Mouse (Mus musculus) midbrain, embryonic 14.5 days (tissue): ENCODE data around the gene Plk3. TPM values are rescaled to one million over a fixed set of nuclear protein-coding genes. Genes with fewer than 3 reads are reported as not detected.

Experiments
- ATAC-seq: fragments of 200-750 bp; cut with Nextera tagmentation; 2 replicates; pipeline ENCODE4 v1.8.0; 2017; ENCODE audit warnings: moderate number of reproducible peaks, moderate library complexity; ENCODE audit not compliant: low FRiP score, low TSS enrichment
- DNase-seq: peaks from one replicate; pipeline ENCODE4 v3.0.0-alpha.2; 2015
- H3K27ac ChIP-seq: fragments of 300-500 bp; sonication (generic); replicated peaks from 2 replicates; pipeline ENCODE4 v1.5.1; 2014; ENCODE audit warnings: mild to moderate bottlenecking, low read depth, low read length, moderate library complexity
- H3K27me3 ChIP-seq: fragments of 300-500 bp; sonication (generic); 2 replicates; pipeline ENCODE4 v1.6.1; 2014; ENCODE audit warnings: low read length, control low read depth, mixed read lengths; ENCODE audit not compliant: control insufficient read depth, insufficient read depth
- H3K36me3 ChIP-seq: fragments of 300-500 bp; sonication (generic); 2 replicates; pipeline ENCODE4 v1.6.1; 2014; ENCODE audit warnings: low read length, control low read depth; ENCODE audit not compliant: control insufficient read depth, insufficient read depth
- H3K4me1 ChIP-seq: fragments of 300-500 bp; sonication (generic); 2 replicates; pipeline ENCODE4 v1.6.1; 2014; ENCODE audit warnings: mild to moderate bottlenecking, antibody characterized with exemption, low read length, control low read depth; ENCODE audit not compliant: control insufficient read depth, insufficient read depth
- H3K4me2 ChIP-seq: fragments of 300-500 bp; sonication (generic); 2 replicates; pipeline ENCODE4 v1.6.1; 2014; ENCODE audit warnings: mild to moderate bottlenecking, low read length, moderate library complexity
- H3K4me3 ChIP-seq: fragments of 300-500 bp; sonication (generic); replicated peaks from 2 replicates; pipeline ENCODE4 v1.5.1; 2014; ENCODE audit warnings: low read depth, low read length
- H3K9ac ChIP-seq: fragments of 300-500 bp; sonication (generic); replicated peaks from 2 replicates; pipeline ENCODE4 v1.6.1; 2014; ENCODE audit warnings: mild to moderate bottlenecking, low read length, moderate library complexity
- H3K9me3 ChIP-seq: fragments of 300-500 bp; sonication (generic); 2 replicates; pipeline ENCODE4 v1.6.1; 2016; ENCODE audit warnings: low read length, control low read depth, mixed read lengths; ENCODE audit not compliant: control insufficient read depth
- WGBS: fragments of 180-500 bp; shearing (Covaris S2); extraction: QIAGEN DNeasy Blood & Tissue Kit; methylation state at CpG from one replicate; pipeline ENCODE4 v1.1.7; 2014; 5-methylcytosine and 5-hydroxymethylcytosine counted together
- polyA plus RNA-seq: library from polyadenylated mRNA; unstranded; fragments of >200 nt; fragmentation: Nextera tagmentation; extraction: Ambion mirVana; gene quantifications from 2 replicates; pipeline ENCODE4 v1.2.1, GENCODE M21; 2014

Gene Plk3
- polyA plus RNA-seq, 1 experiment from 2014 or later: 17.5 TPM

GRCm38 (mm10) chr4:117145248-117145647 is 11.5 kb upstream of the Plk3 start:
- H3K36me3 ChIP-seq: peaks cover 19% of the 10 kb centered on the region
- no peak for ATAC-seq
- H3K27me3 ChIP-seq: no peaks in the 10 kb centered on the region
- 93% methylated on average over 13 of the region's 13 CpGs for WGBS
- H3K27ac ChIP-seq: no peak overlapping the region
- no peak overlapping the region for H3K9ac ChIP-seq
- no peak for DNase-seq
- H3K9me3 ChIP-seq: no peaks in the 10 kb centered on the region
- H3K4me2 ChIP-seq: no peak overlapping the region
- no peaks in the 10 kb centered on the region for H3K4me1 ChIP-seq
- H3K4me3 ChIP-seq: no peak overlapping the region

GRCm38 (mm10) chr4:117143023-117143422 is 9.3 kb upstream of the Plk3 start:
- Histone ChIP-seq H3K9me3 (no peaks in the 10 kb centered on the region), H3K36me3 (peaks cover 4% of the 10 kb centered on the region; the same call in 1 of the 2 replicates), H3K4me1 (no peaks in the 10 kb centered on the region), H3K27ac (no peak overlapping the region), H3K4me2 (no peak overlapping the region), H3K9ac (no peak overlapping the region), H3K27me3 (no peaks in the 10 kb centered on the region), H3K4me3 (no peak overlapping the region)
- WGBS: 65% methylated on average over 7 of the region's 7 CpGs
- DNase-seq (no peak), ATAC-seq (no peak)

GRCm38 (mm10) chr4:117140613-117141012 is 6.8 kb upstream of the Plk3 start:
- DNase-seq (peak; percentile 62), ATAC-seq (no peak)
- H3K27ac ChIP-seq: no peak overlapping the region
- H3K27me3 ChIP-seq: no peaks in the 10 kb centered on the region
- no peak overlapping the region for H3K9ac ChIP-seq
- no peaks in the 10 kb centered on the region for H3K36me3 ChIP-seq
- H3K4me3 ChIP-seq: no peak overlapping the region
- WGBS: 38% methylated on average over 4 of the region's 4 CpGs
- no peak overlapping the region for H3K4me2 ChIP-seq
- H3K9me3 ChIP-seq: no peaks in the 10 kb centered on the region
- no peaks in the 10 kb centered on the region for H3K4me1 ChIP-seq

GRCm38 (mm10) chr4:117139217-117139612 is 5.5 kb upstream of the Plk3 start:
- H3K27me3 ChIP-seq: no peaks in the 10 kb centered on the region
- ATAC-seq: no peak
- H3K4me1 ChIP-seq: no peaks in the 10 kb centered on the region
- H3K4me3 ChIP-seq: no peak overlapping the region
- H3K27ac ChIP-seq: no peak overlapping the region
- no peak overlapping the region for H3K4me2 ChIP-seq
- no peaks in the 10 kb centered on the region for H3K9me3 ChIP-seq
- no peaks in the 10 kb centered on the region for H3K36me3 ChIP-seq
- WGBS: 2% methylated on average over 2 of the region's 2 CpGs
- H3K9ac ChIP-seq: no peak overlapping the region
- peak; percentile 59 for DNase-seq

- no peak for DNase-seq
- H3K4me1 ChIP-seq: no peaks in the 10 kb centered on the region
- WGBS: 66% methylated on average over 17 of the region's 17 CpGs
Observed at GRCm38 (mm10) chr4:117138295-117139216, 4.8 kb upstream of the Plk3 start.

GRCm38 (mm10) chr4:117136034-117136433 is 2.3 kb upstream of the Plk3 start:
- Histone ChIP-seq H3K4me1 (peaks cover 18% of the 10 kb centered on the region), H3K4me2 (no peak overlapping the region), H3K4me3 (no peak overlapping the region), H3K27me3 (no peaks in the 10 kb centered on the region), H3K9ac (no peak overlapping the region), H3K36me3 (no peaks in the 10 kb centered on the region), H3K9me3 (no peaks in the 10 kb centered on the region), H3K27ac (no peak overlapping the region)
- DNase-seq (no peak), ATAC-seq (no peak)
- WGBS: 19% methylated on average over 8 of the region's 8 CpGs

More at GRCm38 (mm10) chr4:117138295-117139216, 4.8 kb upstream of the Plk3 start:
- H3K36me3 ChIP-seq: no peaks in the 10 kb centered on the region
- H3K27ac ChIP-seq: no peak overlapping the region
- no peaks in the 10 kb centered on the region for H3K27me3 ChIP-seq
- no peak for ATAC-seq
- H3K4me3 ChIP-seq: no peak overlapping the region
- H3K4me2 ChIP-seq: no peak overlapping the region
- H3K9me3 ChIP-seq: no peaks in the 10 kb centered on the region
- no peak overlapping the region for H3K9ac ChIP-seq

GRCm38 (mm10) chr4:117134601-117134995 is 835 bp upstream of the Plk3 start:
- Histone ChIP-seq H3K9ac (peak overlapping the region; percentile 24; the same call in 1 of the 2 replicates), H3K4me1 (peaks cover 18% of the 10 kb centered on the region), H3K27me3 (no peaks in the 10 kb centered on the region), H3K36me3 (peaks cover 9% of the 10 kb centered on the region; the same call in 1 of the 2 replicates), H3K4me3 (0 out of 2 replicates have a peak overlapping the region, but pooled peaks have one; percentile 94), H3K4me2 (peak overlapping the region; percentile 86), H3K27ac (peak overlapping the region; percentile 26; the same call in 1 of the 2 replicates), H3K9me3 (no peaks in the 10 kb centered on the region)
- no peak for ATAC-seq
- DNase-seq: no peak
- 31% methylated on average over 2 of the region's 2 CpGs for WGBS

- H3K9ac ChIP-seq: peak overlapping the region; percentile 82
- H3K9me3 ChIP-seq: no peaks in the 10 kb centered on the region
- H3K4me3 ChIP-seq: peak overlapping the region; percentile 94
- peak; percentile 65 for DNase-seq
- H3K4me1 ChIP-seq: peaks cover 18% of the 10 kb centered on the region
- peaks cover 17% of the 10 kb centered on the region for H3K36me3 ChIP-seq
- peak; percentile 43 for ATAC-seq
- 1% methylated on average over 42 of the region's 42 CpGs for WGBS
- peak overlapping the region; percentile 78 for H3K27ac ChIP-seq
- H3K4me2 ChIP-seq: peak overlapping the region; percentile 86
- H3K27me3 ChIP-seq: no peaks in the 10 kb centered on the region
Observed at GRCm38 (mm10) chr4:117133366-117133796, 382 bp downstream of the Plk3 start.

- no peak for ATAC-seq
- Histone ChIP-seq H3K4me3 (peak overlapping the region; percentile 94), H3K36me3 (peaks cover 22% of the 10 kb centered on the region), H3K27ac (0 out of 2 replicates have a peak overlapping the region, but pooled peaks have one; percentile 33), H3K9me3 (no peaks in the 10 kb centered on the region), H3K9ac (peak overlapping the region; percentile 82), H3K27me3 (no peaks in the 10 kb centered on the region), H3K4me2 (peak overlapping the region; percentile 86), H3K4me1 (peaks cover 18% of the 10 kb centered on the region)
- DNase-seq: no peak
- WGBS: 2% methylated on average over 11 of the region's 11 CpGs
Observed at GRCm38 (mm10) chr4:117132794-117133143, 994 bp downstream of the Plk3 start.
